Mouse (Mus musculus) lung, postnatal 14 days (tissue): ENCODE measurements around the gene Gdf1.
A peak's percentile ranks its signal among the peaks of the same experiment; 100 is the strongest.

Experiments
- DNase-seq: peaks from one replicate; pipeline ENCODE4 v3.0.0; 2021

The Gdf1 gene

GRCm38 (mm10) chr8:70329124-70329834, at the start of gene Gdf1:
Gene Gdf1 (plus strand): TSS chr8:70329817.
- DNase-seq: no peak

- DNase-seq: no peak
These were observed 48.6 kb upstream of the Gdf1 start for GRCm38 (mm10) chr8:70281001-70281400.

GRCm38 (mm10) chr8:70282603-70283135, 46.9 kb upstream of the Gdf1 start, which contains the start of gene Homer3:
Gene Homer3 (plus strand): TSS chr8:70282827.
- DNase-seq: peak; percentile 94

GRCm38 (mm10) chr8:70283136-70284077, 46.2 kb upstream of the Gdf1 start:
- peak; percentile 41 for DNase-seq

- DNase-seq: no peak
These were observed 45.2 kb upstream of the Gdf1 start for GRCm38 (mm10) chr8:70284421-70284820.

GRCm38 (mm10) chr8:70285304-70285703, 44.3 kb upstream of the Gdf1 start:
- DNase-seq: no peak

GRCm38 (mm10) chr8:70286737-70287136, 42.9 kb upstream of the Gdf1 start:
- DNase-seq: no peak

- DNase-seq: peak; percentile 54
These were observed 35.6 kb upstream of the Gdf1 start for GRCm38 (mm10) chr8:70293988-70294405.

GRCm38 (mm10) chr8:70300881-70301280, 28.7 kb upstream of the Gdf1 start:
- no peak for DNase-seq

- peak; percentile 93 for DNase-seq
These were observed 27.2 kb upstream of the Gdf1 start, which contains the start of the genes Ddx49 and Cope for GRCm38 (mm10) chr8:70302358-70302890. Gene Ddx49 (minus strand): TSS chr8:70302489. Gene Cope (plus strand): TSS chr8:70302518.

GRCm38 (mm10) chr8:70302901-70303300, 26.7 kb upstream of the Gdf1 start:
- DNase-seq: no peak

- DNase-seq: no peak
These were observed 20.3 kb upstream of the Gdf1 start for GRCm38 (mm10) chr8:70309311-70309710.

- no peak for DNase-seq
These were observed 16.2 kb upstream of the Gdf1 start for GRCm38 (mm10) chr8:70313399-70313798.

- peak; percentile 59 for DNase-seq
These were observed 13.8 kb upstream of the Gdf1 start, which contains the start of gene Cers1 for GRCm38 (mm10) chr8:70315624-70316510. Gene Cers1 (plus strand): TSS chr8:70315775.

- DNase-seq: peak; percentile 31
These were observed 12.8 kb upstream of the Gdf1 start for GRCm38 (mm10) chr8:70316511-70317504.

- DNase-seq: no peak
These were observed 11.7 kb upstream of the Gdf1 start for GRCm38 (mm10) chr8:70317872-70318271.

GRCm38 (mm10) chr8:70323716-70324115, 5.9 kb upstream of the Gdf1 start:
- no peak for DNase-seq

GRCm38 (mm10) chr8:70327512-70327911, 2.1 kb upstream of the Gdf1 start:
- DNase-seq: no peak

- DNase-seq: no peak
These were observed 471 bp downstream of the Gdf1 start for GRCm38 (mm10) chr8:70329835-70330740.
